25 mouse cellular contexts compared by ENCODE assay signal in the genomic region with DNA sequence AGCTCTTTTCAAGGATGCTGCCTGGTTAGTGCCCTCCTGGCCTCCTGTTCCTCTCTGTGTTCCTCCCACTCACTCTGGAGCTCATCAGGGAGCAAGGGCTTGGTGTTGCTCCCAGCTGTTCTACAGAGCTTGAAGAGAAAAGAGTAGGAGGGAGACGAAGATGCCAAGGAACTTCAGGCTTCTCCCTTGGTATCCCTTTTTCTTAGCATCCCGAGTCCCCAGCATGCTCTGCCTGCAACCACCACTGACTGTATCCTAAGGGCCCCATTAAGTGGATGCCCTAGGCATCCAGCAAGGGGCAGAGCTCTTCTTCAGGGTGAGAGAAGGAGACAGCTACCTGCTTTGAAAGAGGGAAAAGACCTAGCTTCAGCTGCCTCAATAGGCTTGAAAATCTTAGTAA.
"Had no signal": no experiment of that assay in that cellular context is flagged by ENCODE, and none has a peak within 500 bp of the region (broad histone marks: within the 10 kb centered on the region; RNA-seq: fewer than 3 reads in every experiment).

No protein-coding gene starts in this region.

- DNase-seq: gastrocnemius, postnatal 10 days; gastrocnemius, postnatal 36 days; heart, adult 18-20 months; heart, postnatal 14 days; heart, postnatal 36 days; kidney, adult 11 months; kidney, adult 2 months; kidney, adult 9 months; kidney, postnatal 14 days; kidney, postnatal 36 days; layer of hippocampus, adult 9-11 months; layer of hippocampus, postnatal 36 days; left cerebral cortex, postnatal 4 days had no signal

- H3K4me3 ChIP-seq: heart, embryonic 13.5 days; heart, embryonic 15.5 days; hindbrain, embryonic 13.5 days; hindbrain, embryonic 15.5 days; kidney, embryonic 15.5 days; limb, embryonic 13.5 days; limb, embryonic 15.5 days; liver, embryonic 12.5 days had no signal

- ATAC-seq: hindbrain, postnatal 0 days; intestine, embryonic 16.5 days; liver, embryonic 12.5 days had no signal

- H3K27ac ChIP-seq: heart, embryonic 13.5 days; heart, embryonic 15.5 days; hindbrain, embryonic 13.5 days; hindbrain, embryonic 15.5 days; hindbrain, postnatal 0 days; kidney, embryonic 15.5 days; kidney, postnatal 0 days; limb, embryonic 13.5 days; limb, embryonic 15.5 days; liver, embryonic 12.5 days; liver, embryonic 14.5 days had no signal

- H3K9ac ChIP-seq: heart, embryonic 13.5 days; heart, embryonic 15.5 days; hindbrain, embryonic 13.5 days; hindbrain, embryonic 15.5 days; kidney, embryonic 15.5 days; limb, embryonic 13.5 days; limb, embryonic 15.5 days; liver, embryonic 12.5 days; liver, embryonic 14.5 days had no signal

- H3K4me1 ChIP-seq: heart, embryonic 13.5 days; heart, embryonic 15.5 days; hindbrain, embryonic 13.5 days; hindbrain, embryonic 15.5 days; kidney, embryonic 15.5 days; limb, embryonic 15.5 days; liver, embryonic 12.5 days had no signal

- H3K27me3 ChIP-seq: heart, embryonic 13.5 days; heart, embryonic 15.5 days; hindbrain, embryonic 13.5 days; hindbrain, embryonic 15.5 days; kidney, embryonic 15.5 days; limb, embryonic 15.5 days had no signal

- H3K36me3 ChIP-seq: heart, embryonic 13.5 days; heart, embryonic 15.5 days; hindbrain, embryonic 13.5 days; hindbrain, embryonic 15.5 days; kidney, embryonic 15.5 days; limb, embryonic 13.5 days; limb, embryonic 15.5 days; liver, embryonic 12.5 days had no signal
